Mouse (Mus musculus): ENCODE data around the gene Aknad1. TPM values are rescaled to one million over a fixed set of nuclear protein-coding genes. Genes with fewer than 3 reads are reported as not detected.
A peak's percentile ranks its signal among the peaks of the same experiment; 100 is the strongest.

Gene Aknad1
- total and polyA plus RNA-seq, 3 experiments = not detected

DNA sequence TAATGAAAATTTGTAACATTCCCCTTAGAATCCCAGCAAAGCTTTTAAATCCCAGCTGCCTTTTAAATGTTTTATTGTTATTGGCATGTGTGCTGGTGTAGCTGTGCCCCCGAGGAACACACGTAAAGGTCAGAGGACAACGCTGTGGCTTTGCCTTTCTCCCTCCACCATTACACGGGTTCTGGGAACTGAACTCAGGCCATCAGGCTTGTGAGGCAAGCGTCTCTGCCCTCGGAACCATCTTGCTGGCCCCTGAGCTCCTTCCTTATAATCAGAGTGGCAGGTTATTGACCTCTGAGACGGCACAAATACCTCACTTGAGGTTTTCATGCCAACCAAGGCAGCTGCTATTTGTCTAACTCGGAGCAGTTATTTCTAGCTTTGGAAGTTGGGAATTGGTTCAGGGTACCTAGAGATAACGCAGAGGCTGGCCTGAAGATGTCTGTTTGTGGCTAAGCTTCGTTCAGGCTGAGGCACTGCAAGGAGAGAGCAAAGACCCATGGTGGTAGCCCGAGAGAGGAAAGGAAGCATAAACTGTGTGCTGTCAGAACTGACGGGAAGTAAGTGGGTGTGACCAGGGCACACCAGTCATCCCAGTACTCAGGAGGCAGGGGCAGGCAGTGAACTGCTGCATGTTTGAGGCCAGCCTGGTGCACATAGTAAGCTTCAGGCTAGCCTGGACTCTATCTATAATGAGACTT, 48.4 kb downstream of the Aknad1 start:
- no peak for DNase-seq

DNA sequence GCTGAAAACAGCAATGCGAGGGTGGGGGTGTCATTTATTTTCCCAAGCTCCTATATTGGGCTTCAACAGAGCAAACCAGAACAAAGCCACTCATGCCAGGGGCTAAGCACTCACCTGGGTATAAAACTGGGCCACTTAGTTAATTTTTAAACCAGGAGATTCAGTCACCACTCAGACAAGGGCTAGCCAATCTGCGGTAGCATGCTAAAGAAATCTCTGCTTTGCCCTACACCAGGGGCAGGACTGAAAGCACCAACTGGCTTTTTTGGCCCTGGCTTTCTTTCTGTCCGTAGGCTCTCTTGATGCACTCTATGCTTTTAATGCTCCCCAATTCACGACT, 49.0 kb downstream of the Aknad1 start:
- DNase-seq = no peak

DNA sequence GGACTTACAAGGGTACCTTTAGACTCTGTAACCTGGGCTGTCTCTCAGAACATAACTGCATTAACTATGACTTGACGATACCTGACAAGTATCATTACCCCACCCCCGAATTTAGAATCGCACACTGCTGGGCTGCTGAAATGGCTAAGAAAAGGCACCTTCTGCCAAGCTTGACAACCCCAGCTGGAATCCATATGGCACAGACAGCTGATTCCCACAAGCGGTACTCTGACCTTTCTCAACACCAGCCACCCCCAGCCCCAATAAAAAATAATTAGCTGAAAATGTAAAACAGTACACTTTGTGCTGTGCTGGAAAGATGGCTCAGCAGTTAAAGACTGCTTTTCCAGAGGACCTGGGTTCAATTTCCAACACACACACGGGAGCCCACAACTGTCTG, 49.8 kb downstream of the Aknad1 start:
- DNase-seq = no peak

DNA sequence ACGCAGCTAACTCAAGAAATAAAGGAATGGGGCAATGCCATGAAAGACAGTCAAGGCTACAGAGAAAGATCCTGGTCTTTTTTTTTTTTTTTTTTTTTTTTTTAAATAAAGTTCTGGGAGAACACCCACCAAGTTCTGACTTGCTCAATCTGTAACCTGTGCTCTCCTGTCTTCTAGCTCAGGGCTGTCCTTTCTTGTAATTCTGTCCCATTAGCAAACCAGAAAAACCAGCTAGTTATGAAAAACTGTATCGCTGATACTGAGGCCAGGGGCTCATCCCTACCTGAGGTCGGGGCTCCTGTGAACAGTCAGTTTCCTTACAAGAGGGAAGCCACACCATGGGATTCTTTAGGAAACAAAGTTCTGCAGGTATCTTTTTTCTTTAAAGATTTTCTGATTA, 51.0 kb downstream of the Aknad1 start:
- DNase-seq = no peak

DNA sequence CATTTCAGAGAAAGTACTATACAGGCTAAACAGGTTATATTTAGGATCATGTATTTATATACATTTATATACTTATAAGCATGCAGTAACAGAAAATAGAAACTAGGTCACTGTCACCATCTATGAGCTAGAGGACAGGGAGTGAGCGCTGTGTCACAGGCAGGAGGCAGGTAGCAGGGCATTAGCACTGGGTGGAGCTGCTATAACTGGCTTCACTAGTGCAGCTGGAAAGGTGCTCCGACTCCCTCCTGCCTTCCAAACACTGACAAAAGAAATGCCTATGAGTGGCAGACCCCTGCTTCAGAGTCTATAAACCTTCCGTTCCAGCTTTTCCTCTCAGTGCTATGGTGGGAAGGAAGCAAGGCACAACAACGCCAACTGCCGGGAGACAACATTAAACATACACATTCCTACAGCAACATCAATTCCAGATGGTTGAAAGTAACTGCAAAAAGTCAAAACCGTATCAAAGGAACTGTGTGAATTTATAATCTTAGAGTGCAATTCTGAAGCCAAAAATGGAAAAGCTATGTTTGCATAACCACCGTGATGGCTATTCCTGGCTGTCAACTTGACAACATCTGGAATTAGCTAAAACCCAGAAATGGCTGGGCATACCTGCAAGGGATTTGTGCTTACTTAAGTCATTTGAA, 51.7 kb downstream of the Aknad1 start:
- DNase-seq = no peak

DNA sequence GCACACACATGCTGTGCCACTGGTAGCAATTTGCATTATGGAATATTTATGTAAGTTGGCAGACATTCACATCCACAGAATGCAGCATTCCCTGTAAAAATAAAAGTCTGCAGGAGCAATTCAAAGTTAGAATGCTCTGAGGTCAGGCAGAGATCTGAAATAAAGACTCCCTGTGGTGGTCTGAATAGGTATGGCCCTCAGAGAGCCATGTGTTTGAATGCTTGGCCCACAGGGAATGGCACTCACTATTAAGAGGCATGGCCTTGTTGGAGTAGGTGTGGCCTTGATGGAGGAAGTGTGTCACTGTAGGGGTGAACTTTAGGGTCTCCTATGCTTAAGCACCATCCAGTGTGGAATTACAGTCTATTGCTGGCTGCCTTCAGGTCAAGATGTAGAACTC, 53.0 kb downstream of the Aknad1 start:
- DNase-seq = no peak

DNA sequence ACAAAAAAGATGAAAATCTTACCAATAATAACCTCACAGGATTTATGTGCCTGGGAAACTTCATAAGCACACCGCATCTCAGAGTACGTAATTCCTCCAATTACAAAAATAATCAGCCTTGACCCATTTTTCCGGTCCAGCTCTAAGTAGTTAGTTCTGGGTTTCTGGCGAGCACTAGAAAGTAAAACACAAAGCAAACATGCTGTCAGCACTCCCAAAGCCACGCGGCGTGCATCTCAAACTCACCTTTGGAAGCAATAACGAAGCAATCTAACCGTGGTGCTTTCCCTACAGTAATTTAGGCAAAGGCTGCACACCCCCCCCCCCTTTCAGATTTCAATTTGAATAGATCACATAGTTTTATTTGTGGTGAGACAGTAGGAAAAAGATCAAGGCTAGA, 55.3 kb downstream of the Aknad1 start:
- DNase-seq = peak; percentile 26

DNA sequence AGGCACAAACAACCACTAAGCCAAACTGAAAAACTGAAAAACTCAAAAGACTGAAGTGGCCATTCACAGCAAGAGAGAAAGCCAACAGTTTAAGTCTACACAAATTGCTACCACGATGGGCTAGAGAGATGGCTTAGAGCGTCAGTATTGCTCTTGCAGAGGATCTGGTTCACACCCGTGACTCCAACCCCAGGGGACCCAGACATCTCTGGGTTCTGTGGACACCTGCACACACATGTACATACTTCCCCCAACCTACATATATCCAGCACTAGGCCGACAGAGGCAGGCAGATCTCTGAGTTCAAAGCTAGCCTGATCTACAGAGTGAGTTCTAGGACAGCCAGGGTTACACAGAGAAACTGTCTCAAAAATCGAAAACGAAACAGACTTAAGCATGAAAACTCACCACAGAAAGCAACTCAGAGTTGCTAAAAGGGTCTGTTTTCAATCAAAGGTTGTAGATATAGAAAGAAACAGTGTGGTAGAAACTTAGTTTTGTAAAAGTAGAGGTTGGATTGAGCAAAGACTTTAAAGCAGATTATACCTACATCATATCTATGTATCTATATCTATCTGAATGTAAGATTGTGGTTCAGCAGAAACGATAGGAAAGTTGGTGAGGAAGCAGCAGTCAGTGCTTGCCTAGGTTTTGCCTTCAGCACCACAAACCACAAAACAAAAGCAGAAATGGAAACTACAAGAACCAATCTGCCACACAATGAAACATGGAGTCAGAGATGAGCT, 56.3 kb downstream of the Aknad1 start:
- no peak for DNase-seq

DNA sequence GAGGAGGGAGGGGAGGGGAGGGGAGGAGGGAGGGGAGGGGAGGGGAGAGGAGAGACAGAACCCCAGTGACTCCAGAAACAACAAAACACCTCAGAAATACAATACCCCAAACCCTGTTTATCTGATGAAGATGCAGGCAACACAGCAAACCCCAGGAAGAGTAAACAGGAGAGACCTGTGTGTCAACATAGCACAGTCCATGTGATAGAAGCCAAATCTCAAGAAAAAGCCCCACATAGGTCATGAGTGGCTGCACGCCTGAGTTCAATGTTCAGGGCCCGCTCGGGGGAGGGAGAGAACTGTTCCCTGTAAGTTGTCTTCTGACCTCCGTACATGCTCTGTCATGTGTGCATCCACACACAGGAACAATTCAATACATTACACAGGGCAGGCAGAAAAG, 56.9 kb downstream of the Aknad1 start:
- DNase-seq = no peak

DNA sequence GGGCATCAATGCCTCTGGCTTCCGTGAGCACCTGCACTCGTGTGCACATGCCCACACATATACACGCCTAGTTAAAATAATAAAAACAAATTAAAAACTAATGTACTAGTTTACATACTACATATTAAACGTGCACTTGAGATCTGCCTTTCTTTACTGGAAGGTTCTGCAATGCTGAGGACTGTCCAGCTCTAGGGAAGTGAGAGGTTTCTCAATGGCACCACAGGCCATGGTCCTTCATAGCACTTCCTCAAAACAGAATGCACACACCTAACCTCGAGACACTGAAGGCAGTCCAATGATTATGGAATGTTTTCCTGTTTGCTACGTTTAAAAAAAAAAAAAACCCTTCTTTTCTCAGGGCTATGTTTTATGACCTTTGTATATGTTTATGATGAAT, 58.3 kb downstream of the Aknad1 start:
- DNase-seq = no peak

DNA sequence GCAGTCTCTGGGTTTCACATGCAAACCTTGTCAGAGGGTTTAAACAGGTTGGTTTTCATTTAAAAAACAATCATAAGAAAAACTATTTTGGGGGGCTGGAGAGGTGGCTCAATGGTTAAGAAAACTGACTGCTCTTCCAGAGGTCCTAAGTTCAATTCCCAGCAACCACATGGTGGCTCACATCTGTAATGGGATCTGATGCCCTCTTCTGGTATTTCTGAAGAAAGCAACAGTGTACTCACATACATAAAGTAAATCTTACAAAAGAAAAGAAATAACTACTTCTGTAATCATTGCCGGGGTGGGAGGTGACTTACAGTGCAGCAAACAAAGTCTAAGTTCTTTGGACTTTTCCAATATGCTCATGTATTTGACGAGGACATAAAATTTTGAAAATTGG, 58.9 kb downstream of the Aknad1 start:
- no peak for DNase-seq

DNA sequence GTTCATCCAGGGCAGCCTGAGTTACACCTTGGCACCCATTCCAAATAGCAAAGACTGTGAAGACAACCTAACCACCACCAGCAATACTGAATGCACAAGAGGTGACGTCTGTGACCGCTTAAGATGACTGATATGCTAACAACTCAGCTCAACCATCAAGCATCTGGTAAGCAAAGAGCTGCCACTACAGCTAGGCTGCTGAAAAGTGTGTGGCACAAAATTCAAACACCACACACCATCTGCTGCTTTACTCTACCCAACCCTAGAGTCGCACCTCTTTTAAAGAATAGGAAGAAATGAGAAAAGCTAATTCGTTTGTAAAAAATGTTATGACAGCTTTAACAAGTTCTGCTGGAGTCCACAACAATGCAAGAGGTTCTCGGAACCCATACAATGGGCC, 66.2 kb downstream of the Aknad1 start:
- DNase-seq = no peak

DNA sequence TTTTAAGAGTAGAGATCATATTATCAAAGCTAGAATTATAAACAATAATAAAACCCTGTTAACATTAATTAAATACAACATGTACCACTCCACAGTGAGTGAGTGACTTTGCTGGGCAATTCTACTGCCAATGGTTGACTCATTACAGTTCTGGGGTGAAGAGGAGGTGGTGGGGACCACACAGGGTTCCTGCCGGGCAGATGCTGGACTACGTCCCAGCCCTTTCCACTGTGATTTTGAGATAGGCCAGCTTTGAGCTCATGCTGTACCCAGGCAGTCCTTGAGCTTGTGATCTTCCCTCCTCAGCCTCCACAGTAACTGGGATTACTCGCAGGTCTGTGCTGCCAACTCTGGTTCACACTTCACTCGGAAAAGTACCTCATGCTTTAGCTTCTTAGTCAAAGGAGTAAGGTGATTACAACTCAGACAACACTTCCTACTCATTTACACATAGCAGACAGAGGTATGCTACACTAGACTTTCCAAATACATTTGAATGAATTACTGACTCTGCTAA, 71.3 kb downstream of the Aknad1 start:
- DNase-seq = no peak

DNA sequence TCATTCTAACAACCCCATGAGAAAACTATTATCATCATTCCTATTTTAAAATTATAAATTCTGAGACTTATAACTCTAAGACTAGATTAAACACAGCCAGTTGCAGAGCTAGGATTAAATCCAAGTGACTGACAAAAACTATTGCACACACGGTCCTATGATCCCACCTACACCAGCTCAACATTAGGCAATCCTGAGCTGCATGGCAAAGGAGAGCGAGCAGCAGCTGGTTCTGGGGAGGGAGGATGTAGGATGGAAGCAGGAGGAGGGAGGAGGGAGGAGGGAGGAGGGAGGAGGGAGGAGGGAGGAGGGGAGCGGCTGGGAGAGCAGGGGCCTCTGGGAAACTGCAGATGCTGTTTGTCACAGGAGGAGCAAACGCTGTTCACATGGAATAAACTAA, 76.2 kb downstream of the Aknad1 start:
- DNase-seq = no peak

DNA sequence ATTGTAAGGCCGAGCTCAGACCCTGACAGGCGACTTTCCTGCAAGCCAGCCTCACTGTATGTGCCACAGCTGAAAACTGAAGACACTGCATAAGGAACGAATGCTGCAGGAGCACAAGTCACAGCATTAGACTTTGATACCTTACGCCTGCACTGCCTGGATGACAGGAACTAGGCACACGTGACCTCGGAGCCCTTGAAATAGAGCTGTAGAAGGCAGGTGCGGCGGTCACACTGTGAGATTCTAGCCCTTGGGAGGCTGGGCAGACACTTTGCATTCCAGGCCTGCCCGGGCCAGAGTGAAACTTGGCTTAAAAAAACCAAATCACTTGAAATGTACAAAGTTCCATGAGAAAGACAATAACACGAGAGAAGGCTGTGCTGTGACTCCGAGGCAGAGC, 91.0 kb downstream of the Aknad1 start:
- no peak for DNase-seq

DNA sequence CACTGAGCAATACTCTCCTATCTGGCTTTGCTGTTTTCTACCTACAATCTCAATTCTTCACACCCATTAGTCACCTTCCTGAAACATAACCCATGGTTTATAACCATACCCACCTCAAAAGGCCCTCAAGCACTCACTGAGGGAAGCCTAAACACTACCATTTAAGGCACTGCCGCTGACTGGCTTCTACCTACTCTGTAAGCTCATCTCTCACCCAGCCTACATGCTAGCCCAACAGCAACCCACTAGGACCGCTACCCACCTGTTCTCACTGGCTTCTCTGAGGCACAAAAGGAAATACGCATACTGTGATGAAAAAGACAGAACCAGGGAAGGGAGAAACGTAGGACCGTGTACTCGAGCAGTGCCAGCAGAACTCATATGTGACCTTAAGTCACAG, 92.3 kb downstream of the Aknad1 start:
- DNase-seq = no peak

Other genes with a start within 250 kb of the Aknad1 start
- gene 1700013F07Rik, start 205.5 kb upstream of the Aknad1 start, total RNA-seq (2021) = not detected
- gene 1700013F07Rik, start 205.5 kb upstream of the Aknad1 start, polyA plus RNA-seq (2012; rRNA removed) = not detected in 2 replicates
- gene 5330417C22Rik, start 203.1 kb upstream of the Aknad1 start, total RNA-seq (2021) = 1 to 10 TPM; 2.4 to 6.5 TPM
- gene 5330417C22Rik, start 203.1 kb upstream of the Aknad1 start, polyA plus RNA-seq (2012; rRNA removed) = 2.4 and 2.5 TPM in 2 replicates
- 10 to 100 TPM; 51.1 to 60.5 TPM for gene Tmem167b, start 177.2 kb upstream of the Aknad1 start, total RNA-seq (2021)
- gene Tmem167b, start 177.2 kb upstream of the Aknad1 start, polyA plus RNA-seq (2012; rRNA removed) = 2.5 and 3.3 TPM in 2 replicates
- 10 to 100 TPM; 28.7 to 30.3 TPM for gene Taf13, start 168.0 kb upstream of the Aknad1 start, total RNA-seq (2021)
- gene Taf13, start 168.0 kb upstream of the Aknad1 start, polyA plus RNA-seq (2012; rRNA removed) = 0.78 and 0.98 TPM in 2 replicates
- gene Wdr47, start 148.4 kb upstream of the Aknad1 start, total RNA-seq (2021) = 10 to 100 TPM; 10.0 to 14.6 TPM
- 3.6 and 3.7 TPM in 2 replicates for gene Wdr47, start 148.4 kb upstream of the Aknad1 start, polyA plus RNA-seq (2012; rRNA removed)
- 10 to 100 TPM; 27.7 to 41.0 TPM for gene Clcc1, start 85.7 kb upstream of the Aknad1 start, total RNA-seq (2021)
- 10.4 and 13.9 TPM in 2 replicates for gene Clcc1, start 85.7 kb upstream of the Aknad1 start, polyA plus RNA-seq (2012; rRNA removed)
- gene Gpsm2, start 17.3 kb upstream of the Aknad1 start, total RNA-seq (2021) = 1 to 10 TPM; 1.7 to 2.9 TPM
- 0.58 and 1.0 TPM in 2 replicates for gene Gpsm2, start 17.3 kb upstream of the Aknad1 start, polyA plus RNA-seq (2012; rRNA removed)
- gene Stxbp3, start 100.9 kb downstream of the Aknad1 start, total RNA-seq (2021) = 10 to 100 TPM; 43.1 to 60.1 TPM
- 1.9 and 2.8 TPM in 2 replicates for gene Stxbp3, start 100.9 kb downstream of the Aknad1 start, polyA plus RNA-seq (2012; rRNA removed)
- gene Fndc7, start 150.3 kb downstream of the Aknad1 start, total RNA-seq (2021) = 1 to 10 TPM in 1 of 2 experiments, under 1 TPM in 1; 0.35 to 1.1 TPM
- 0.19 and 0.25 TPM in 2 replicates for gene Fndc7, start 150.3 kb downstream of the Aknad1 start, polyA plus RNA-seq (2012; rRNA removed)
- gene Prpf38b, start 172.1 kb downstream of the Aknad1 start, total RNA-seq (2021) = 10 to 100 TPM; 39.8 to 77.9 TPM
- 108 and 117 TPM in 2 replicates for gene Prpf38b, start 172.1 kb downstream of the Aknad1 start, polyA plus RNA-seq (2012; rRNA removed)
- not detected for gene Henmt1, start 200.2 kb downstream of the Aknad1 start, total RNA-seq (2021)
- not detected in 2 replicates for gene Henmt1, start 200.2 kb downstream of the Aknad1 start, polyA plus RNA-seq (2012; rRNA removed)
- not detected for gene Gm9857, start 200.8 kb downstream of the Aknad1 start, total RNA-seq (2021)
- gene Gm9857, start 200.8 kb downstream of the Aknad1 start, polyA plus RNA-seq (2012; rRNA removed) = not detected in 2 replicates